Mouse (Mus musculus): Measurements from ENCODE around the gene Jmjd8.

DNA sequence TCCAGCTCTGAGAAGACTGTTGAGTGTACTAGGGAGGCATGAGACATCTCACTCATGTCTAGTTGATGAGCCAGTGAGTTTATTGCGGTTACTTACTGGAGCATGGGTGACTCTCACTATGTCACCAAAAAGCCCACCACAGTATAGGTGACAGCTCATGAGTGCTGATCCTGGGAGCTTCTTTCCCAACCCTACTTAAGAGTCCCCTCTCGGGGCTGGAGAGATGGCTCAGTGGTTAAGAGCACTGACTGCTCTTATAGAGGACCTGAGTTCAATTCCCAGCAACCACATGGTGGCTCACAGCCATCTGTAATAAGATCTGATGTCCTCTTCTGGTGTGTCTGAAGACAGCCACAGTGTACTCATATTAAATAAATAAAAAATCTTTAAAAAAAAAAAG, 41.3 kb downstream of the Jmjd8 start:
- TF ChIP-seq CTCF (IDR thresholded peaks at IDR 0.05; ENCODE audit: low read depth, low read length) (no peak), EP300 (IDR thresholded peaks at IDR 0.05; ENCODE audit: insufficient read depth, low read depth, low read length) (no peak), POLR2A (IDR thresholded peaks at IDR 0.05; ENCODE audit: insufficient read depth, low read length) (no peak)

Data from ES-Bruce4 (cell line).